Mouse (Mus musculus): ENCODE measurements around the gene Sumo1. TPM values are rescaled to one million over a fixed set of nuclear protein-coding genes. Genes with fewer than 3 reads are reported as not detected.

Gene Sumo1
- polyA plus RNA-seq, 1 experiment: 28.5 TPM

DNA sequence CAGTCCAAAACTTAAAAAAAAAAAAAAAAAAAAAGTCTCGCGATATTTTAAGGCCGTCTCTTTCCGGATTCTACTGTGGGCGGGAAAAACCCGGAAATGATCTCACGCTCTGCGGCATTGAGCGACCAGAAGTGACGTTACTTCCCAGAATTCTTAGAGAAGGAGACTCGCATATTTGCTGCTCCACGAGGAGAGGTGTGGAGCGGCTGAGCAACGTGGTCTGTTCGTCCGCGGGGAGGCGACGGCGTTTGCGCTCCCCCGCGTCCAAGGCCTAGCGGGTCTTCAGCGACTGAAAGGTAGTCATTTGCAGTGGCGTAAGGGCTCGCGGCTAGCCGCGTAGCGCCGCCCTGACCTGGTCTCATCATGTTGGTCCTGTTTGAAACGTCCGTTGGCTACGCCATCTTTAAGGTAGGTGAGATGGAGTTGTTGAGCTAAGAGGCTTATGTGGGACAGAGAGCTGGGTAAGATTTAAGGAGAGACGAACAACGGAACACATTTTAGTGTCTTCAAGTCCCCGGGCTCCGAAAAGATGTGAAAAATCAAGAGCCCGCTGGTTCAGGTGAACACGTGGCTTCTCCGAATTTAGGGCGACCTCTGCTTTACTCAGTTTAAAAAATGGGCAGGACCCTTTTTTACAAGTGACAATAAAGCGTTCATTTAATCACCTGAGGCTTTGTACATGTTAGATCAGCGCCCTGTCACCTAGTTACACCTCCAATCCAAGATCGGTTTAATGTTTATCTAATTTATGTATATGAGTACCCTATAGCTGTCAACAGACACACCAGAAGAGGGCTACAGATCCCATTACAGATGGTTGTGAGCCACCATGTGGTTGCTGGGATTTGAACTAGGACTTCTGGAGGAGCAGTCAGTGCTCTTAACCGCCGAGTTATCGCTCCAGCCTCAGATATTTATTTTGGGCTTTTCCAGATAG lies 14.5 kb upstream of the Sumo1 start, which contains the start of gene Nop58:
Gene Nop58, plus strand, starts transcription at position 153 of the 937 bp plus-strand sequence.
- DNase-seq: peak; percentile 97
- Histone ChIP-seq H3K4me3 (ENCODE audit: insufficient read depth, low read depth, low read length) (peak within 1 kb of the TSS; percentile 57), H3K27ac (ENCODE audit: insufficient read depth, low read depth, low read length) (peak within 1 kb of the TSS; percentile 34), H3K36me3 (ENCODE audit: control insufficient read depth, insufficient read depth, low read length) (no peaks in the 10 kb centered on the region), H3K4me1 (ENCODE audit: control insufficient read depth, insufficient read depth, low read length) (peaks cover 13% of the 10 kb centered on the region), H3K27me3 (replicated peaks; ENCODE audit: control insufficient read depth, insufficient read depth, low read length) (no peaks in the 10 kb centered on the region)
- TF ChIP-seq POLR2A (IDR thresholded peaks at IDR 0.05; ENCODE audit: low read depth, low read length) (peak; percentile 48), CTCF (conservative IDR thresholded peaks at IDR 0.05; ENCODE audit: insufficient read depth, insufficient read length, low read depth, low read length) (no peak)
- under 1% methylated on average over 49 of the region's 49 CpGs for WGBS

DNA sequence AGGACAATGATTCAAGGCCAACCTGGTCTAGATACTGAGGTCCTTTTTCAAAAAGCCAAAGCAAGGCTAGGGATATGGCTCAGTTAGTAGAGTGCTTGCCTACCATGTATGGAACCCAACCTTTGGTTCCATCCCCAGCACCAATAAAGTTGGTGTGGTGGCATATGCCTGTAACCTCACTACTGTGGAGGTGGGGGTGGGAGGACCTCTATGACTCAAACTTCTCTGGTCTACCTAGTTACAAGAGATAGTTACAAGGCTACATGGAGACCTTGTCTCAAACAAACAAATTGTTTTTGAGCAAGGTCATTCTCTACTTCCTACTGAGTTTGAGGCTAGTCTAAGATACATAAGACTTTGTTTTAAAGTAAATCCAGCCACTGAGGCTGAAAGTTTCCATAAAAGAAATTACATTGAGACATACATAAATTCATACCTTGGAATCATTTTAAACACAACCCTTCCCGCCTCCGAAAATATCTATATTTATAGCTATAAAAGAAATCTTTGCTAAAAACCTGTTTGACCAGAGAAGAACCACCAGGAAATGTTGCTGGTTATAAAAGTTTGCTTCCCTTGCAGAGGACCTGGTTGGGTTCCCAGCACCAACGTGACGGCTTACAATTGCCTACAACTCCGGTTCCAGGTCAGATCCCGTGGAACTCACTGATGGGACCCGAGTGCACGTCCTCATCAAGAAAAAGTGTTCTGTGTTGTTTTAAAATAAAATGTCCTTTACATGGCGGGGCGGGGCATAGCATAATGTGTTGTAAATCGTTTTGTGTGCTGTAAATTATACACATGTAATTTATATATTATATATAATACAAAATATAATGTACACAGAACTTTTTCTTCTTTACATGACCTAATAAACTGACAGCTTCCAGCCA lies 13.5 kb upstream of the Sumo1 start:
- no peaks in the 10 kb centered on the region for H3K27me3 ChIP-seq (replicated peaks; ENCODE audit: control insufficient read depth, insufficient read depth, low read length)
- H3K4me1 ChIP-seq (ENCODE audit: control insufficient read depth, insufficient read depth, low read length): peaks cover 13% of the 10 kb centered on the region
- H3K4me3 ChIP-seq (ENCODE audit: insufficient read depth, low read depth, low read length): peak overlapping the region; percentile 57
- WGBS: 6% methylated on average over 11 of the region's 11 CpGs
- no peak for TF ChIP-seq POLR2A (IDR thresholded peaks at IDR 0.05; ENCODE audit: low read depth, low read length)
- no peak for TF ChIP-seq CTCF (conservative IDR thresholded peaks at IDR 0.05; ENCODE audit: insufficient read depth, insufficient read length, low read depth, low read length)
- peak overlapping the region; percentile 34 for H3K27ac ChIP-seq (ENCODE audit: insufficient read depth, low read depth, low read length)
- DNase-seq: no peak
- H3K36me3 ChIP-seq (ENCODE audit: control insufficient read depth, insufficient read depth, low read length): no peaks in the 10 kb centered on the region

DNA sequence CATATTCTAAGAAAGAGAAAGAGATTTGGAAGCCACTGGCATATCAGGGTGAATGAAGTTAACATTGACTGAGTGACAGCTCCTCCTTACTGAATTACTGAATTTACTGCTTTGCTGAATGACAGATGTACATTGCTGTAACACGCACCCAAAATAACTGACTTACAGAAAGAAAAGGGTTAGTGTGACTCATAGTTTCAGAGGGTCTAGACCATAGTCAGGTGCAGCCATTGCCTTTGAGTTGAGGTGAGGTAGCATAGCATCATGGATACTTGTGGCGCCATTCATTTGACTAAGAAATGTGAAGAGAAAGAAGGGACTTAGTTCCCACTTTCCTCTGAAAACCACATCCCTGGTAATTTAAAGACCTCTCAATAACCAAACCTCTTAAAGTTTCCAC lies 3.0 kb upstream of the Sumo1 start:
- Histone ChIP-seq H3K4me1 (ENCODE audit: control insufficient read depth, insufficient read depth, low read length) (no peaks in the 10 kb centered on the region), H3K36me3 (ENCODE audit: control insufficient read depth, insufficient read depth, low read length) (no peaks in the 10 kb centered on the region), H3K4me3 (ENCODE audit: insufficient read depth, low read depth, low read length) (no peak overlapping the region), H3K27me3 (replicated peaks; ENCODE audit: control insufficient read depth, insufficient read depth, low read length) (no peaks in the 10 kb centered on the region), H3K27ac (ENCODE audit: insufficient read depth, low read depth, low read length) (no peak overlapping the region)
- WGBS: 99% methylated on average over 2 of the region's 2 CpGs
- no peak for DNase-seq
- TF ChIP-seq POLR2A (IDR thresholded peaks at IDR 0.05; ENCODE audit: low read depth, low read length) (no peak), CTCF (conservative IDR thresholded peaks at IDR 0.05; ENCODE audit: insufficient read depth, insufficient read length, low read depth, low read length) (no peak)

DNA sequence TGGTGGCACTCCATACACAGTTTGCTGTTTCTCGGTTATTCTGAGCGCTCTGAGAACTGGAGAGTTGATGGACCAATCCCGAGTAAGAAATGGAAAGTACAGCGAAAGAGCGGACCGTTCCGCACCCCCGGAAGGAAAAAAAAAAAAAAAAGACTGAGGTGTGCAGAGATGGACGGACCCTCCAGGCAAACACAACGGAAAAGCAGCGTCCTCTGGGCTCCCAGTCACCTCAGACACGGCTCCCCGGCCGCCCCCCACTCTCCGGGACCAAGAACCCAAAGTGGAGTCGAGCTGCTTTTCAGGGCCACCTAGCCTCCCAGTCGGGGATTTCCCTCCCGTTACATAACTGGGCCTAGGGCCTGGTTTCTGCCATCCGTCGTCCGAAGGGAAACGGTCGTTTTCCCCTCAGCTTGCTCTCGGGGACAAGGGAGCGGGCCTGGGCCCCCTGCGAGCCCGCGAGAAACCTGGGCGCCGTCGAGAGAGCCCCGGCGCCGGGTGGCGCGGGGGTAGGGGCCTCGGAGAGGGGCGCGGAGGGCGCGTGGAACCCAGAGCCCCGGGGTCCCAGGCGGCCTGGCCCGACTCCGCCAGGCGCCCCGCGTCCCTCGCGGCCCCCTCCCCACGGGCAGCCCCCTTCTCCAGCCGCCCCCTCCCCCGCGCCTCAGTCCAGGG lies 538 bp downstream of the Sumo1 start:
- Histone ChIP-seq H3K4me1 (ENCODE audit: control insufficient read depth, insufficient read depth, low read length) (peaks cover 4% of the 10 kb centered on the region; the same call in 1 of the 2 replicates), H3K27me3 (replicated peaks; ENCODE audit: control insufficient read depth, insufficient read depth, low read length) (no peaks in the 10 kb centered on the region), H3K27ac (ENCODE audit: insufficient read depth, low read depth, low read length) (peak overlapping the region; percentile 78), H3K4me3 (ENCODE audit: insufficient read depth, low read depth, low read length) (peak overlapping the region; percentile 94), H3K36me3 (ENCODE audit: control insufficient read depth, insufficient read depth, low read length) (no peaks in the 10 kb centered on the region)
- TF ChIP-seq CTCF (conservative IDR thresholded peaks at IDR 0.05; ENCODE audit: insufficient read depth, insufficient read length, low read depth, low read length): no peak
- WGBS: under 1% methylated on average over 54 of the region's 54 CpGs
- peak; percentile 43 for DNase-seq

DNA sequence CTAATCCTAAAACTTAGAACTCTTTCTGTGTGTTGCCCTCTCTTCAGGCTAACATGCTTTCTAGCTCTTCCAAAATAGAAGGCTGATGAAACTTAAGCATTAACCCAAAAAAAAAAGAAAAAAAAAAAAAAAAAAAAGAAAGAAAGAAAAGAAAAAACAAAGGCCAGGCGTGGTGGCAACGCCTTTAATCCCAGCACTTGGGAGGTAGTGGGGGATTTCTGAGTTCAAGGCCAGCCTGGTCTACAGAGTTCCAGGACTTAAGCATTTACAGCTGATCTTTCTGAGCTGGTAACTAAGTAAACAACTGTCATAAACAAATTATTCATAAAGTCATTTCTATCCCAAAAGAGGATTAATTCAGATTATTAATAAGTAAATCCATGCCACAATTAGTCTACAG lies 1.8 kb downstream of the Sumo1 start:
- H3K4me3 ChIP-seq (ENCODE audit: insufficient read depth, low read depth, low read length): no peak overlapping the region
- H3K4me1 ChIP-seq (ENCODE audit: control insufficient read depth, insufficient read depth, low read length): peaks cover 4% of the 10 kb centered on the region; the same call in 1 of the 2 replicates
- H3K27ac ChIP-seq (ENCODE audit: insufficient read depth, low read depth, low read length): no peak overlapping the region
- no peak for DNase-seq
- TF ChIP-seq POLR2A (IDR thresholded peaks at IDR 0.05; ENCODE audit: low read depth, low read length) (no peak), CTCF (conservative IDR thresholded peaks at IDR 0.05; ENCODE audit: insufficient read depth, insufficient read length, low read depth, low read length) (no peak)
- H3K27me3 ChIP-seq (replicated peaks; ENCODE audit: control insufficient read depth, insufficient read depth, low read length): no peaks in the 10 kb centered on the region
- WGBS: 77% methylated on average over 2 of the region's 2 CpGs
- H3K36me3 ChIP-seq (ENCODE audit: control insufficient read depth, insufficient read depth, low read length): no peaks in the 10 kb centered on the region

DNA sequence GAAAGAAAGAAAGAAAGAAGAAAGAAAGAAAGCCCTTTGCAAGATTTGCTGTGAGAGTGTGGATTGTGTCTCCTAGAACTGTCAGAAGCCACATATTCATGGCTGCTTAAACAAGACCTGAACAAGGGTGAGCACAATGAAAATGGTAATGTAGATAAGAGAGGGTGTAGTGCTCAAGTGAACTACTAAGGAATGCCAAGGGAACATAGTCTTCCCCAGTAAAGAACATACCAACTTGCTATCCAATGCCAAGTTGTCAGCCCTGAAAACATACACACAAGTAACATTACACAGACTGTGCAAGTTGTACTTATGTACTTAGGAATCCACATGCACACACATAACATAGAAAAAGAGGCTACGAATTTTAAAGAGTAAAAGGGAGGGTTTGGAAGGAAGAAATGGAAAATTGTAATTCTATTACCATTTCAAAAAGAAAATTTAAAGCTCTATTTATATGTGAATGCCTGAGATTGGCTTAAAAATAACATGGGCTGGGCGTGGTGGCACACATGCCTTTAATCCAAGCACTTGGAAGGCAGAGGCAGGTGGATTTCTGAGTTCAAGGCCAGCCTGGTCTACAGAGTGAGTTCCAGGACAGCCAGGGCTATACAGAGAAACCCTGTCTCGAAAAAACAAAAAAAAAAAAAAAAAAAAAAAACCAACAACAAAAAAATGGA lies 7.0 kb downstream of the Sumo1 start:
- no peak for TF ChIP-seq POLR2A (IDR thresholded peaks at IDR 0.05; ENCODE audit: low read depth, low read length)
- no peak for TF ChIP-seq CTCF (conservative IDR thresholded peaks at IDR 0.05; ENCODE audit: insufficient read depth, insufficient read length, low read depth, low read length)
- no peaks in the 10 kb centered on the region for H3K27me3 ChIP-seq (replicated peaks; ENCODE audit: control insufficient read depth, insufficient read depth, low read length)
- 83% methylated on average over 3 of the region's 3 CpGs for WGBS
- no peak overlapping the region for H3K27ac ChIP-seq (ENCODE audit: insufficient read depth, low read depth, low read length)
- no peak overlapping the region for H3K4me3 ChIP-seq (ENCODE audit: insufficient read depth, low read depth, low read length)
- no peak for DNase-seq
- peaks cover 3% of the 10 kb centered on the region; the same call in 1 of the 2 replicates for H3K4me1 ChIP-seq (ENCODE audit: control insufficient read depth, insufficient read depth, low read length)
- H3K36me3 ChIP-seq (ENCODE audit: control insufficient read depth, insufficient read depth, low read length): no peaks in the 10 kb centered on the region
